Mouse (Mus musculus) CH12.LX (cell line): ENCODE measurements at regions not wholly inside any gene's neighbourhood (a gene's known extent, or its start where the extent isn't known, plus 50 kb on each side); places are given as distances from the start of the nearest gene placed in this dataset.

Source experiments
- DNase-seq: peaks from one replicate; pipeline ENCODE4 v3.0.0-alpha.2; 2013; ENCODE audit errors: extremely low read depth
- H3K27ac ChIP-seq: 2 replicates; pipeline ENCODE4 v1.5.1; 2012; ENCODE audit warnings: low read depth, mild to moderate bottlenecking, control low read depth, moderate library complexity; ENCODE audit not compliant: insufficient read depth
- H3K27me3 ChIP-seq: replicated peaks from 2 replicates; pipeline ENCODE3; 2012; ENCODE audit warnings: inconsistent platforms
- H3K36me3 ChIP-seq, 2 experiments: replicated peaks in 1 of 2; 2 replicates each; pipeline versions ENCODE3 to v1.6.1; 2012; ENCODE audit warnings: inconsistent platforms in 1 of 2, low read length in 1 of 2, mild to moderate bottlenecking in 1 of 2, mixed read lengths in 1 of 2, moderate library complexity in 1 of 2; ENCODE audit not compliant: control insufficient read depth in 1 of 2, insufficient read depth in 1 of 2
- H3K4me1 ChIP-seq, 2 experiments: 2 replicates each; pipeline ENCODE4 v1.6.1; 2012; ENCODE audit warnings: inconsistent platforms in 1 of 2, moderate library complexity in 1 of 2; ENCODE audit not compliant: insufficient read depth in 2 of 2, control insufficient read depth in 1 of 2
- H3K4me2 ChIP-seq: 2 replicates; pipeline ENCODE4 v1.6.1; 2012; ENCODE audit warnings: low read depth, mild to moderate bottlenecking, control low read depth; ENCODE audit not compliant: poor library complexity, insufficient read depth, severe bottlenecking
- H3K4me3 ChIP-seq, 3 experiments: fragments of 150-350 bp in 1 of 3; sonication (generic) in 1 of 3; replicated peaks in 1 of 3; 2 replicates each; pipeline versions ENCODE3 to v1.5.1; 2011 to 2012; ENCODE audit warnings: low read depth in 2 of 3, low read length in 2 of 3, mild to moderate bottlenecking in 2 of 3, moderate library complexity in 2 of 3, control low read depth in 1 of 3, improper control_type of control experiment in 1 of 3, inconsistent platforms in 1 of 3, mixed read lengths in 1 of 3; ENCODE audit not compliant: poor library complexity in 1 of 3
- H3K79me2 ChIP-seq: replicated peaks from 2 replicates; pipeline ENCODE4 v1.6.1; 2012; ENCODE audit warnings: mild to moderate bottlenecking, moderate library complexity; ENCODE audit not compliant: control insufficient read depth, poor library complexity, insufficient read depth, severe bottlenecking; ENCODE audit errors: extremely low read depth
- H3K9ac ChIP-seq: 2 replicates; pipeline ENCODE4 v1.6.1; 2012; ENCODE audit warnings: low read depth, mild to moderate bottlenecking, control low read depth, moderate library complexity; ENCODE audit not compliant: insufficient read depth
- H3K9me3 ChIP-seq: replicated peaks from 2 replicates; pipeline ENCODE3; 2012; ENCODE audit warnings: low read length, inconsistent platforms, mixed read lengths
- BHLHE40 ChIP-seq: IDR thresholded peaks from 2 replicates; pipeline ENCODE4 v1.6.1; 2011; ENCODE audit warnings: mild to moderate bottlenecking, low read depth, low read length, improper control_type of control experiment
- IRF4 ChIP-seq: IDR thresholded peaks from 2 replicates; pipeline ENCODE4 v1.6.1; 2014; ENCODE audit warnings: low read depth, mild to moderate bottlenecking, inconsistent platforms, low read length, improper control_type of control experiment
- JUN ChIP-seq: IDR thresholded peaks from 2 replicates; pipeline ENCODE4 v1.6.1; 2011; ENCODE audit warnings: low read depth, mild to moderate bottlenecking, low read length, improper control_type of control experiment, moderate library complexity; ENCODE audit not compliant: insufficient read depth
- JUND ChIP-seq: conservative IDR thresholded peaks from 2 replicates; pipeline ENCODE4 v1.6.1; 2011; ENCODE audit warnings: low read depth, low read length, improper control_type of control experiment
- MAFK ChIP-seq: IDR thresholded peaks from 2 replicates; pipeline ENCODE4 v1.6.1; 2011; ENCODE audit warnings: low read length, improper control_type of control experiment; ENCODE audit not compliant: insufficient replicate concordance
- MAX ChIP-seq: IDR thresholded peaks from 2 replicates; pipeline ENCODE4 v1.6.1; 2011; ENCODE audit warnings: low read length, improper control_type of control experiment
- MAZ ChIP-seq: IDR thresholded peaks from 2 replicates; pipeline ENCODE4 v1.6.1; 2012; ENCODE audit warnings: low read depth, mild to moderate bottlenecking, inconsistent platforms, low read length, improper control_type of control experiment, moderate library complexity
- MEF2A ChIP-seq: IDR thresholded peaks from 2 replicates; pipeline ENCODE4 v1.6.1; 2014; ENCODE audit warnings: low read depth, mild to moderate bottlenecking, inconsistent platforms, low read length, improper control_type of control experiment, borderline replicate concordance
- NRF1 ChIP-seq: IDR thresholded peaks from 2 replicates; pipeline ENCODE4 v1.6.1; 2014; ENCODE audit warnings: low read depth, mild to moderate bottlenecking, inconsistent platforms, low read length, improper control_type of control experiment, moderate library complexity
- PAX5 ChIP-seq: IDR thresholded peaks from 2 replicates; pipeline ENCODE4 v1.6.1; 2012; ENCODE audit warnings: low read length, inconsistent platforms, mixed read lengths
- POLR2A ChIP-seq: IDR thresholded peaks from 2 replicates; pipeline ENCODE4 v1.6.1; 2011; ENCODE audit warnings: low read depth, mild to moderate bottlenecking, improper control_type of control experiment, low read length
- POLR2AphosphoS2 ChIP-seq: IDR thresholded peaks from 2 replicates; pipeline ENCODE4 v1.6.1; 2011; ENCODE audit warnings: low read depth, low read length, improper control_type of control experiment
- SMC3 ChIP-seq: IDR thresholded peaks from 2 replicates; pipeline ENCODE4 v1.6.1; 2011; ENCODE audit warnings: low read depth, low read length, improper control_type of control experiment
- TCF12 ChIP-seq: IDR thresholded peaks from 2 replicates; pipeline ENCODE4 v1.6.1; 2014; ENCODE audit warnings: low read depth, mild to moderate bottlenecking, inconsistent platforms, low read length, improper control_type of control experiment
- UBTF ChIP-seq: IDR thresholded peaks from 2 replicates; pipeline ENCODE4 v1.6.1; 2012; ENCODE audit warnings: low read depth, mild to moderate bottlenecking, inconsistent platforms, low read length, improper control_type of control experiment, moderate library complexity
- USF2 ChIP-seq: conservative IDR thresholded peaks from 2 replicates; pipeline ENCODE4 v1.6.1; 2011; ENCODE audit warnings: low read depth, low read length, improper control_type of control experiment
- ZKSCAN1 ChIP-seq: IDR thresholded peaks from 2 replicates; pipeline ENCODE4 v1.6.1; 2012; ENCODE audit warnings: low read depth, inconsistent platforms, low read length, improper control_type of control experiment, borderline replicate concordance
- dilution Hi-C: fragments of 300-500 bp; cut with MboI; formaldehyde crosslinking; loops from 2 replicates; pipeline ENCODE4 v1.14.3; 2020; ENCODE audit warnings: low sequenced_read_pairs; ENCODE audit not compliant: extremely low pct_unique_long_range_greater_than_20kb, extremely low pct_ligation_motif_present
- in situ Hi-C: fragments of 300-500 bp; cut with MboI; formaldehyde crosslinking; loops from 3 replicates; pipeline ENCODE4 v1.14.3; 2019; ENCODE audit warnings: low sequenced_read_pairs, low pct_ligation_motif_present, low pct_unique_long_range_greater_than_20kb, mixed read lengths

DNA sequence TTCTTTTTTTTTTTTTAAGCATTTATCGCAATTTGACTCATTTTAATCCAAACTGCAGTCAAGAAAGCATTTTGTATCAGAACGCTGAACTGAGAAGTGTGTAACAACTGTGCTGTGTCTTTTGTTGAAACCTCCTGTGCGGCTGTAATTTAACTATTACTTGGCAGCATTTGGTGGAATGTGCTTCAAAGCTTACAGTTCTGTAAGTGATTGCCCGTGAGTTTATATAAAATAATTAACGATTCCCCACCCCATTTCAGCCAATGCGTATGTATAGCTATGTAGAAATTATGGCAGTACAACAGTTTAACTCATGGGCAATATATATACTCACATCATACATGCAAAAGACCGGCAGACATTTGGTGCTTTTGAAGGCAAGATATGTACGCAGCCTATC is 421.8 kb upstream of the Ubash3b start:
- no peaks in the 10 kb centered on the region for H3K9me3 ChIP-seq
- H3K36me3 ChIP-seq, result no peaks in the 10 kb centered on the region
- peaks cover 0 to 14% of the 10 kb centered on the region in 2 experiments; a peak in 2 of 4 replicates for H3K4me1 ChIP-seq
- dilution Hi-C loops, result no loop called here
- H3K4me2 ChIP-seq, result no peak overlapping the region
- H3K9ac ChIP-seq, result no peak overlapping the region
- H3K79me2 ChIP-seq, result no peaks in the 10 kb centered on the region
- in situ Hi-C loops, result no loop called here
- no peak overlapping the region for H3K4me3 ChIP-seq
- H3K27ac ChIP-seq, result no peak overlapping the region
- TF ChIP-seq ZKSCAN1 (no peak), NRF1 (no peak), SMC3 (no peak), MAFK (no peak), PAX5 (no peak), UBTF (no peak)
- H3K27me3 ChIP-seq, result no peaks in the 10 kb centered on the region
- DNase-seq, result no peak

DNA sequence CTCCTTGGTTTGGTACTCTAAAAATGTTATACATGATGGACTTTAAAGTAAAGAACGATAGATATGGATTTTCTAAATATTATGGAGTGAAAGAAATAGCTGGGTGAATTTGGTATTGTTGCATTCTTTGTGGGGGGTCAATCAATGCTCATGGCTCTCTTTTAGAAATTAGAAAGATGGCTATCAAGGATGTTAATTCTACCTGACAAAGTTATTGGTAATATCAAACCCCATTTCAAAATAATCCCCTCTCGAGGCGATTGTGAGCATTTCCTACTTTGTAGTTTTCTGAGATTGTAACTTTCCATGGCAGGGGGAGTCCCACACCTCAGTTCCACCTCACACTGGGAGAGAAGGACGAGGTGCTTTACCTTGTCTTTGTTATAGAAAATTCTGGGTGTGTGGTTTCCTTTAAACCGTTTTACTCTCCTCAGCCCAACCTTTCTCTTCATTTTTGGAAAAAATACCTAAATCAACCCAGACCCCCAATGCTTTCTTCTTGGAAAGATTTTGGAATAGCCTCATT is 421.3 kb upstream of the Ubash3b start:
- dilution Hi-C loops (no loop called here), in situ Hi-C loops (no loop called here)
- H3K36me3 ChIP-seq, result no peaks in the 10 kb centered on the region
- peaks cover 0 to 14% of the 10 kb centered on the region in 2 experiments; a peak in 2 of 4 replicates for H3K4me1 ChIP-seq
- no peak overlapping the region for H3K4me2 ChIP-seq
- no peaks in the 10 kb centered on the region for H3K79me2 ChIP-seq
- no peak for TF ChIP-seq POLR2AphosphoS2
- no peak for TF ChIP-seq IRF4
- no peak for TF ChIP-seq MEF2A
- TF ChIP-seq TCF12, result no peak
- no peak for TF ChIP-seq USF2
- no peak for TF ChIP-seq JUND
- TF ChIP-seq BHLHE40, result no peak
- no peak for TF ChIP-seq POLR2A
- TF ChIP-seq SMC3, result no peak
- no peak overlapping the region for H3K4me3 ChIP-seq
- H3K27me3 ChIP-seq, result no peaks in the 10 kb centered on the region
- H3K9me3 ChIP-seq, result no peaks in the 10 kb centered on the region
- H3K9ac ChIP-seq, result no peak overlapping the region
- no peak overlapping the region for H3K27ac ChIP-seq
- peak; percentile 8 for DNase-seq

DNA sequence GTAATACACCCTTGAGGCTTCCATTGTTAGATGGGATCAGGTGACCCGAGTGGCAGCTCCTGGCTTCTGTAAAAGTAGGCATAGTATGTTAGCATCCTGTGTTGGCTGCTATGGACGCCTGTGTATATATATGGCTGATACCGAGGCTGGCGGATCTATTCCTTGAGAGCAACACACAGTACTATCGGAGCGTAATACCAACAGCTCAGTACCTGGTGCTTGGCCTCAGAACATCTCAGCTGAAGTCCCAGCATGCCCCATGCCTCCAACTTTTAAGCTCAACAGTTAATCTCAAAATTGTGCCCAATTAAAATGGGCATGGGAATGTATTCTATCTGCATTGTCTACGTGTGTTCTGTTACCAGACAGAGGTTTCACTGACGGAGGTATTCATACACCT is 420.7 kb upstream of the Ubash3b start:
- Histone ChIP-seq H3K27me3 (no peaks in the 10 kb centered on the region), H3K9ac (no peak overlapping the region), H3K36me3 (no peaks in the 10 kb centered on the region), H3K4me1 (peaks cover 0 to 14% of the 10 kb centered on the region in 2 experiments; a peak in 2 of 4 replicates), H3K79me2 (no peaks in the 10 kb centered on the region), H3K4me2 (no peak overlapping the region), H3K27ac (no peak overlapping the region), H3K4me3 (no peak overlapping the region), H3K9me3 (no peaks in the 10 kb centered on the region)
- DNase-seq, result no peak
- no peak for TF ChIP-seq JUN
- no peak for TF ChIP-seq MAZ
- no peak for TF ChIP-seq MAX
- in situ Hi-C loops, result no loop called here
- dilution Hi-C loops, result no loop called here
